In genomic region chr7:24980439-24980838, GRCm38 (mm10) we compare ENCODE assay signal across 27 mouse cellular contexts. TPM values are rescaled to one million over a fixed set of nuclear protein-coding genes. Genes with fewer than 3 reads are reported as not detected.
"Had no signal": no experiment of that assay in that cellular context is flagged by ENCODE, and none has a peak within 500 bp of the region (broad histone marks: within the 10 kb centered on the region; RNA-seq: fewer than 3 reads in every experiment).

No protein-coding gene starts in this region.

- H3K27ac ChIP-seq: limb, embryonic 10.5 days; limb, embryonic 13.5 days; liver, embryonic 12.5 days; liver, embryonic 15.5 days; lung, embryonic 15.5 days; midbrain, embryonic 10.5 days; midbrain, embryonic 13.5 days had no signal

- H3K4me3 ChIP-seq: limb, embryonic 10.5 days; limb, embryonic 13.5 days; liver, embryonic 12.5 days; liver, embryonic 15.5 days; lung, embryonic 15.5 days; midbrain, embryonic 10.5 days; midbrain, embryonic 13.5 days; myocyte had no signal

- H3K4me1 ChIP-seq: limb, embryonic 10.5 days; limb, embryonic 13.5 days; liver, embryonic 12.5 days; liver, embryonic 15.5 days; lung, embryonic 15.5 days; midbrain, embryonic 10.5 days; midbrain, embryonic 13.5 days had no signal

- DNase-seq: kidney, adult 9 months; kidney, postnatal 14 days; kidney, postnatal 4 days; liver; lung, adult 18-20 months; lung, postnatal 10 days; lung, postnatal 36 days; thymus, adult 18-20 months; thymus, postnatal 36 days had no signal

- H3K27me3 ChIP-seq: liver, embryonic 15.5 days; lung, embryonic 15.5 days; midbrain, embryonic 13.5 days had no signal

RNA-seq across cellular contexts. Expression of gene Gm4881, which starts 36.1 kb away (rescaled TPM):
- total RNA-seq: layer of hippocampus, adult 8-10 months; layer of hippocampus, postnatal 25 days; left cerebral cortex, adult 18-20 months; left cerebral cortex, postnatal 25 days; monocyte, adult 5-6 weeks had no signal
- polyA plus RNA-seq: kidney, embryonic 16.5 days; limb, embryonic 10.5 days; limb, embryonic 13.5 days; liver, embryonic 12.5 days; liver, embryonic 15.5 days; lung, embryonic 15.5 days; myocyte; small intestine, adult 2 months; spleen, adult 2 months; stomach, embryonic 16.5 days; urinary bladder, adult 2 months had no signal
